Mouse (Mus musculus): ENCODE data around the gene Fli1. TPM values are rescaled to one million over a fixed set of nuclear protein-coding genes. Genes with fewer than 3 reads are reported as not detected.

Fli1 gene
- polyA plus RNA-seq, 1 experiment from 2014 or later = 56.7 TPM

DNA sequence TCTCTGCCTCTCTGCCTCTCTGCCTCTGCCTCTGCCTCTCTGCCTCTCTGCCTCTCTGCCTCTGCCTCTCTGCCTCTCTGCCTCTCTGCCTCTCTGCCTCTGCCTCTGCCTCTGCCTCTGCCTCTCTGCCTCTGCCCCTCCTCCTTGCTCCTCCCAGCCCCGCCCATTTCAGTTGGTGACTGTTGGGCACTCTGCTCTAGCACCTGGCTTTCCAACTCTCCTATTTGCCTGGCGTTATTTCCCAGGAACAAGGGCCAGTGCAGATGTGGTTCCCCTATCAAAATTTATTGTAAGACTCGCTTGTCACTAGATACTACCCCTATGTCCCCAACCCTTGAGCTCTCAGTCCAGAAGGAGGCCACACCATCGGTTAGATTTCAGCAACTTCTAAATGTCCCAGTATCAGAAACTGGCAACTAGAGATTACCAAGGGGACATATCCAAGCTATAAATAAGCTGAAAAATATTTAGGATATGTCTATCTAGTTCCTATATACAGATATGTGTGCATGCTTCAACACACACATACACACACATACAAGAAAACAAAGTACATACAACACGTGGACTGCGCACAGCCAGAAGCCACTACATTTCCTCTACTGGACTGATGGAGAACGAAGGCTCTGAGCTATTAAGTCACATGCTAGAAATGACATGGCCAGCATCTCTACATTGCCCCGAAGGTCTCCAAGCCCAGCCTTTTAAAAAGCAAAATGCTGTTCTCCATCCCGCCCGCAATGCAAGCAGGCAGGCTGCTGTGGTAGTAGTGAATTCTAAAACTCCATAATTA, 26.6 kb downstream of the Fli1 start:
- peaks cover 77% of the 10 kb centered on the region for H3K4me1 ChIP-seq
- no peak overlapping the region for H3K4me3 ChIP-seq
- WGBS = 81% methylated on average over 10 of the region's 10 CpGs
- no peak for DNase-seq (ENCODE audit: low spot score)
- no peaks in the 10 kb centered on the region for H3K27me3 ChIP-seq (replicated peaks; ENCODE audit: low read depth, poor library complexity, severe bottlenecking)
- H3K27ac ChIP-seq (replicated peaks) = no peak overlapping the region
- no peaks in the 10 kb centered on the region for H3K9me3 ChIP-seq
- peaks cover 24% of the 10 kb centered on the region for H3K36me3 ChIP-seq (replicated peaks)

DNA sequence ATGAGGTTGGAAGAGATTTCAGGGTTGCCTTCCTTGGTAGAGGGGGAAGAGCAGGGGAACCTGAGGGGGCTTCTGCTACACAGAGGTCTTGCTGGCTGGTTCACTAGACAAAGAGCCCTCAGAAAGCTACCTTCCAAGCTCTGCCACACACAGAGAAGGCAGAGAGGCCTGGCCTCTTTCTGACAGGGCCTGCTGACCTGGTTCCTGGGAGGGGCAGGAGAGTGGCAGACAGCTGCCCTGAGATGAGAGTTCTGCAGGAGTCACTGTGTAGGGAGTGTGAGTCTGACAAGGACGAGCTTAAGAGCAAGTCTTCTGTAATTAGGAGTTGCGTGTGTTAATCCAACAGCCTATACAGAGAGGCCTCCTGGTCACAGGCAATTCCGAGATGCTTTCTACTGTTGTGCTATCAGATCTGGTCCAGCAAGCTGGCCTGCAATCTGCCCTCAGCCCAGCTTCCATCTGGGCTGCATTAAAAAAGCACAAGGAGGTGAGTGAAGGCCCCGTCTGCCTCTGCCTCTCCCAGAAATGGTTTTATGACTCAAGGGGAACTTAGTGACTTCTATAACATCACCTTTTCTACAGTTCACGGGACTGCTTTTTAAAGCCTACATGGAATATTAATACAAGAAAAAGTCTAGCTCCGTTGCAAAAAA, 28.1 kb downstream of the Fli1 start:
- peak; percentile 58 for DNase-seq (ENCODE audit: low spot score)
- H3K4me3 ChIP-seq = peak overlapping the region; percentile 24; the same call in 1 of the 2 replicates
- H3K27me3 ChIP-seq (replicated peaks; ENCODE audit: low read depth, poor library complexity, severe bottlenecking) = no peaks in the 10 kb centered on the region
- peaks cover 73% of the 10 kb centered on the region for H3K4me1 ChIP-seq
- H3K36me3 ChIP-seq (replicated peaks) = peaks cover 29% of the 10 kb centered on the region
- WGBS = 34% methylated on average over 6 of the region's 6 CpGs
- H3K9me3 ChIP-seq = no peaks in the 10 kb centered on the region
- peak overlapping the region; percentile 70 for H3K27ac ChIP-seq (replicated peaks)

DNA sequence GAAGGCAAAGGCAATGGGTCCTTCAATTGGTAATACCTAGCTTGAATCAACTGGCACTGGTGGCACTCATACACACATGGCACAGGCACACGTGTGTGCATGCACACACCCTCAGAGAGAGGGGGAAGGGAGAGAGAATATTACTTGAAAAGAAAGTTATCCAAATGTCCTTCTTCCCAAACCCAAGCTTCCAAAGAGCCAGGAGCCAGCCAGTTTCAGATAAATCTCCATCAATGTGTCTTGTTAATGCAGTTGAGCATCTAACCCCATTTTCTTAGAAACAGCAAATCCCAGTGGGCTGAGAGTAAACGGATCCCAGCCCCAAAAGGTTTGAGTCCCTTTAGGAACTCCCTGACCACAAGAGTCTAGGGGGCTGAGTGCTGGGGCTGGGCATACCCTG, 29.2 kb downstream of the Fli1 start:
- no peak overlapping the region for H3K27ac ChIP-seq (replicated peaks)
- H3K36me3 ChIP-seq (replicated peaks) = peaks cover 25% of the 10 kb centered on the region
- peaks cover 73% of the 10 kb centered on the region for H3K4me1 ChIP-seq
- DNase-seq (ENCODE audit: low spot score) = no peak
- H3K27me3 ChIP-seq (replicated peaks; ENCODE audit: low read depth, poor library complexity, severe bottlenecking) = no peaks in the 10 kb centered on the region
- no peak overlapping the region for H3K4me3 ChIP-seq
- H3K9me3 ChIP-seq = no peaks in the 10 kb centered on the region
- 73% methylated on average over 2 of the region's 2 CpGs for WGBS

DNA sequence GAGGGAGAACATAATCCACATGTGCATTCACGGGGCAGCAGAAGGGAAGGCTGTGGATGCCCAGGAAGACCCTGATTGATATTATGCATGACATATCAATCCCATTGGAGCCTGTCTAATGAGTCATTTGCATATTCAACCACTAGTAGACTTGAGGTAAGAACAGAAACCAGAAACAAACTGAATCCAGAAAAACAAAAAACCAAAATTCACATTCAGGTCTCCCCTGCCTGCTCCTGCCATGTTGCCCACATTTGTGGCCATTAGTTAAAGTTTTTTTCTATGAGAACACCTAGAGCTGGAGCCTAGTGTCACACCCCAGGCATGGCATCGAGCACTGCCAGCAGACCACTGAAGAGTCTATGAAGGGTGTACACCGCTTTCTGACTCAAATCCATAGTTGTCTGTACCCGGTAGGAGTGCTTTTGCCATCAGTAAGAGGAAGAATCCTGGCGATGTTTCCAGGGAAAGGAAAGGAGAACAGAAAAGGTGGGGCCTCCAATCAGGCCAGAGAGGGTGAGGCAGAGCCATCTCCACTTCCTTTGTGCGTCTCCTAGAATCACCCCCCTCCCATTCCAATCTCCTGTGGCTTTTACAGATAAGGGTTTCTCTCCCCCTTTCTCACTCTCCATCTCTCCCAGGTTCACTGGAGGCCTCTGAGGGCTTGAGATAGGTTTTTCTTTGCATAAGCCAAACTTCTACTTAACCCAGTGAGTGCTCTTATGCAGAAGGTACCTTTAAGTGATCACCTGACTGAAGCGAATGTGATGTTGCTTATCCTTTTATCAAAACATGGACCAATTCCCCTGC, 32.0 kb downstream of the Fli1 start:
- WGBS = 85% methylated on average over 7 of the region's 7 CpGs
- H3K27ac ChIP-seq (replicated peaks) = no peak overlapping the region
- peaks cover 21% of the 10 kb centered on the region for H3K36me3 ChIP-seq (replicated peaks)
- H3K9me3 ChIP-seq = no peaks in the 10 kb centered on the region
- peaks cover 74% of the 10 kb centered on the region for H3K4me1 ChIP-seq
- no peak overlapping the region for H3K4me3 ChIP-seq
- no peaks in the 10 kb centered on the region for H3K27me3 ChIP-seq (replicated peaks; ENCODE audit: low read depth, poor library complexity, severe bottlenecking)
- no peak for DNase-seq (ENCODE audit: low spot score)

DNA sequence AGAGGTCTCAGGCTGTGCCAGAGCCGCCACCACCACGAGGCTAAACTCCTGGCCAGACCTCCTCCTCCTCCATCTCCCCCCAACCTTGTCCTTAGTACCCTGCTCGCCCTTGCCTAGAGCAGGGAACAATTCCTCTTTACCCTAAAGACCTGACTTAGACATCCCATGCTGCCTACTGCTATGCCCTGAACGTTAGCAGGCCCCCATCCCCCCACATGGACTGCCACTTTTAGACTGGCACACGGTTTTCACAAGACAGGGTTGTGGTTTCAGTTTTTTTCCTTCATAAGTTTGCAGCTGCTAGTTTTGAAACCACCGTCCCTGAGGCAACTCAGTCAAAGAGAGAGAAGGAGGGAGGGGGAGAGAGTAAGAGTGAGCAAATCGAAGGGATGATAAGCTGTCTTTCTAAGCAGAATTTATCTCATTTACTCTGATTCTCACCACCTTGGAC, 32.9 kb downstream of the Fli1 start:
- Histone ChIP-seq H3K27me3 (replicated peaks; ENCODE audit: low read depth, poor library complexity, severe bottlenecking) (no peaks in the 10 kb centered on the region), H3K4me3 (no peak overlapping the region), H3K36me3 (replicated peaks) (peaks cover 21% of the 10 kb centered on the region), H3K9me3 (no peaks in the 10 kb centered on the region), H3K4me1 (peaks cover 77% of the 10 kb centered on the region), H3K27ac (replicated peaks) (no peak overlapping the region)
- no peak for DNase-seq (ENCODE audit: low spot score)
- 69% methylated on average over 7 of the region's 7 CpGs for WGBS

DNA sequence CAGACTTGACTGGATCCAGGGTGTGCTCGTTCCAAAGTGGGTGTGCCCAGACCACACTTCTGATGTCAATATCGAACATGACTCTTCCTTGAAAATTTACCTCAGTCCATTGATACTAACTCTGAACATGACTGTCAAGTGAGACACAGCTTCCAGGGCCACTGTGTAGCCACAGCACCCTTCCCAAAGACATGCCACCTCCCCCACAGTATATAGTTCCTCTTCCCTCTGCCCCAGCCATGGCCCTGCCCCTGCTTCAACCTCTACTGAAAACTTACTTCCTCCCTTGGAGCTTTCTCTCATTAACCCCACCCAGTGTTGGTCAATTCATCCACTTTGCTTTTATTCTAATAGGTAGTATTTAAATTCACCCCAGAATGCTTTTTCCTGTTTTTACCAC, 34.0 kb downstream of the Fli1 start:
- Histone ChIP-seq H3K4me1 (peaks cover 77% of the 10 kb centered on the region), H3K36me3 (replicated peaks) (peaks cover 21% of the 10 kb centered on the region), H3K9me3 (no peaks in the 10 kb centered on the region), H3K4me3 (no peak overlapping the region), H3K27me3 (replicated peaks; ENCODE audit: low read depth, poor library complexity, severe bottlenecking) (no peaks in the 10 kb centered on the region), H3K27ac (replicated peaks) (no peak overlapping the region)
- 86% methylated on average over 2 of the region's 2 CpGs for WGBS
- no peak for DNase-seq (ENCODE audit: low spot score)

DNA sequence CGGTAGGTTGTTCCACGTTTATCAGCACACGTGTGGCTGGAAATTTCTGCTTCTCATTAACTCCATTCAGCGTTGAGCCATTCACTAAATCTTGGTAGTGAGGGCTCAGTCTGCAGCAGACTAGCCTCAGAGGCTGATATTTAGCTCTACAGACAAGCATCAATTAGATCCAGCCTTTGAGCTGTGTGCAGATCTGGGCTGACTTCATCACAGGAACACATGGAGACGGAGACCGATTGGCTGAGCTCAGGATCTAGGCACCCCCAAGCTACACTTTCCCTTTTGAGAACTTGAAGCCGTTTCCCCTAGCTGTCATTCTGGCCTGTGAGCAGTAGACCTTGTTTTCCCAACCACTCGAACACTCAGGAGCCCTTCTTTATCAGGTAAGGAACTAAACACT, 34.5 kb downstream of the Fli1 start:
- no peak for DNase-seq (ENCODE audit: low spot score)
- Histone ChIP-seq H3K27me3 (replicated peaks; ENCODE audit: low read depth, poor library complexity, severe bottlenecking) (no peaks in the 10 kb centered on the region), H3K4me1 (peaks cover 77% of the 10 kb centered on the region), H3K4me3 (no peak overlapping the region), H3K27ac (replicated peaks) (peak overlapping the region; percentile 69), H3K9me3 (no peaks in the 10 kb centered on the region), H3K36me3 (replicated peaks) (peaks cover 21% of the 10 kb centered on the region)
- 57% methylated on average over 8 of the region's 8 CpGs for WGBS

DNA sequence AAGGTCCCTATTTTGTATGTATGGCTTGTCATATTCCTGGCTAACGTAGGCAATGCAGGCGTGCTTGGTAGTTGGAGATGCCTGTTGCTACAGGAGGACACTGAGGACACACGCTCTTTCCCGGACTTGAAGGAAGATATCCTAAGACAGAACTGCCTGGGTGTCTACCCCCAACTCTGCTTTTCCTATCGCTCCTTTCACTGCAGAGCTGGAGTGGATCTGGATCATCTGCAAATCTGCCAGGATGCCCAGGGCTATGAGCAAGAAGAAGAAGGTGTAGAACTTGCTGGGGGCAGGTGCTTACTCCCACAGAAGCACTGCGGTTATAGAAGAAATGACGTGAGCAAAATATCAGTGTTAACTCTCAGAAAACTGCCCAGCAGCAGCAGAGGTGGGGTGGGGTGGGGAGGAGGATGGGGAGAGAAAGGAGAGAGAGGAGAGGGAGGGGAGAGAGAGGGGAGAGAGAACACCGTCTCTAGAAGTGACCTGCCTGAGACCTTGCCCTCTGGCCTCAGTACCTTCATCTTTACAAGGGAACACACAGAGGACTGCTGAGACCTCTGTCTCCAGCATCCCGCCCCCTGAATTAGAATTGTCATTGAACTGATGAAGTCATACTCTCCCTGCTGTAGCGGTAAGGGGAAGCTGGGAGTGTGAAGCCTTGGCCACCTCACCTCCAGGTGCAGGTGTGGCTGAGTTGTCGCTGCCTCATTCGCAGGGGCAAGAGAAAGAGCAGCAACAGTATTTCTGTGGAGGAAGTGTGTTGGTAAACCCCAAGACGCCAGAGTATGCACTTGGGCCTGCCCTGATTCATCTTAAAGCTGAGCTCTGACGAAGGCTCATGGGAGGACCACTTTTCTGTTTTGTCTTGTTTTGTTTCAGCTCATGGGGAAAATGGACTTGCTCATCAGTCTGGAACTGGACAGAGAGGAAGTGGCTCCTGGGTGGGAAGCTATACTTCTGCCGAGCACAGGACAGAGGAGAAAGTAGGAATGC, 35.5 kb downstream of the Fli1 start:
- WGBS = 69% methylated on average over 15 of the region's 15 CpGs
- H3K4me3 ChIP-seq = no peak overlapping the region
- H3K27ac ChIP-seq (replicated peaks) = peak overlapping the region; percentile 69
- no peaks in the 10 kb centered on the region for H3K27me3 ChIP-seq (replicated peaks; ENCODE audit: low read depth, poor library complexity, severe bottlenecking)
- peaks cover 80% of the 10 kb centered on the region for H3K4me1 ChIP-seq
- H3K9me3 ChIP-seq = no peaks in the 10 kb centered on the region
- no peak for DNase-seq (ENCODE audit: low spot score)
- peaks cover 16% of the 10 kb centered on the region for H3K36me3 ChIP-seq (replicated peaks)

DNA sequence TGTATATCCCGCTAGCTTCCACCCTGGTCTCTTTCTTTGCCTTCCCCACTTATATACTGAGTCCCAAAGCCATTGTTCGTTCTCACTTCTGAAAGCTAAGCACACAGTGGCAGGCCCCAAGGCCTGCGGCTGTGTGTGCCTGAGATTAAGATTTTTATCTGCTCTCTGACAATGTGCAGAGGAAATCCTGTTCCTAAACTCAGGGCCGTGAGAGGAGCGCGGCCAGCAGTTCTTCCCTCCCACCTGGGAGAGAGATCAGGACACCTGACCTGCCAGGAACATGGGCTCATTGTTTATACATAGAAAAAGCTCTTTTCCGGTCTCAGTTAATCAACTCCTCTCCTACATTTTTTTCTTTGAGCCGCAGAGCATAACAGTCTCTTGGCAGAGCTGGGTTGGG, 36.5 kb downstream of the Fli1 start:
- WGBS = 55% methylated on average over 8 of the region's 8 CpGs
- peaks cover 14% of the 10 kb centered on the region for H3K36me3 ChIP-seq (replicated peaks)
- H3K27ac ChIP-seq (replicated peaks) = peak overlapping the region; percentile 21; the same call in 1 of the 2 replicates
- H3K4me1 ChIP-seq = peaks cover 79% of the 10 kb centered on the region
- H3K9me3 ChIP-seq = no peaks in the 10 kb centered on the region
- H3K4me3 ChIP-seq = no peak overlapping the region
- H3K27me3 ChIP-seq (replicated peaks; ENCODE audit: low read depth, poor library complexity, severe bottlenecking) = no peaks in the 10 kb centered on the region
- DNase-seq (ENCODE audit: low spot score) = peak; percentile 27

DNA sequence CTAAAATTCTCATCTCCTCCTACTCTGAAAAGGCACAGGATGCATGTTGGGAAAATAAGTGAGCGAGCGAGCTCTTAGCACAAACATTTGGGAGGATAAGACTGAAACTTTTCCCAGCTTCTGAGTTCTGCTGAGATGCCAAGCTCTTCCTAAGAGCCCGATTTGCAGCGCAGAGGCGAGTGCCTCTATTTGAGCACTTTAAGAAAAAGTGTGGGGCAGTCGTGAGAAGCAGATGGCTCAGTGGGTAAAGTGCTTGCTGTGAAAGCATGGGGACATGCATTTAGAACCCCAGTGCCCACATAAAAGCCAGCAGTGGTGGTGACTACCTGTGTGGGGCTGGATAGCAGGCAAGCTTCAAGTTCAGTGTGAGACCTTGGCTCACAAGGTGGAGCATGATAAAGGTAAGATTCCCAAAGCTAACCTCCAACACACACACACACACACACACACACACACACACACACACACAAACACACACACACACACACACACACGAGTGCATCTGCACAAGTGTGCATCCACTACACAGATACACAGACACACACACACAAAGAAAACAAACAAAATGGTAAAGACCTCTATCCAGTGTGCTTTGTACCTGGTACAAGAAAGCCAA, 37.1 kb downstream of the Fli1 start:
- Histone ChIP-seq H3K36me3 (replicated peaks) (peaks cover 15% of the 10 kb centered on the region), H3K27me3 (replicated peaks; ENCODE audit: low read depth, poor library complexity, severe bottlenecking) (no peaks in the 10 kb centered on the region), H3K4me3 (no peak overlapping the region), H3K4me1 (peaks cover 77% of the 10 kb centered on the region), H3K9me3 (no peaks in the 10 kb centered on the region), H3K27ac (replicated peaks) (0 out of 2 replicates have a peak overlapping the region, but pooled peaks have one; percentile 5)
- DNase-seq (ENCODE audit: low spot score) = no peak
- 85% methylated on average over 7 of the region's 7 CpGs for WGBS

DNA sequence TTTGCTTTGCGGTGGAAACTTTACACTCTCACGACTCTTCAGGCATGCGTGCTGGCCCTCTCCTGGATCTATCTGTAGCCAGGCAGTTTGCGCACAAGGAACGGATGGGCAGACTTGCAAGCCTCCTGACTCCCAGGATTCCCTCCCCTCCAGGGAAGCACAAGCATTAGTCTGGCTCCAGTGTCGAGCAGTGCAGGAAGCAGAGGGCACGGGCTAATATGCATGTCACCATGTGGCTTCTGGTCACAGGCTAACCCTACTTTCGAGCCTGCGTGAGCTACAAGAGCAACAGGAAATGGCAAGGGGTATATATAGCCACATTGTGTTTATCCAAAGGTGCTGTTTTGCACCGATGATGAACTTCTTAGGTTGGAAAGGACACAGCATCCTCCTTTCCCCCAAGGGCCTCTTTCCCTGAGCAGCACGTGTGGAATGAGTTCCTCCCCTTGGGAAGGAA, 38.6 kb downstream of the Fli1 start:
- DNase-seq (ENCODE audit: low spot score) = no peak
- Histone ChIP-seq H3K27ac (replicated peaks) (no peak overlapping the region), H3K4me3 (no peak overlapping the region), H3K27me3 (replicated peaks; ENCODE audit: low read depth, poor library complexity, severe bottlenecking) (no peaks in the 10 kb centered on the region), H3K4me1 (peaks cover 82% of the 10 kb centered on the region), H3K9me3 (no peaks in the 10 kb centered on the region), H3K36me3 (replicated peaks) (peaks cover 14% of the 10 kb centered on the region)
- 44% methylated on average over 11 of the region's 11 CpGs for WGBS
